Comparison of ENCODE assay signal across 12 mouse cellular contexts in the genomic region with DNA sequence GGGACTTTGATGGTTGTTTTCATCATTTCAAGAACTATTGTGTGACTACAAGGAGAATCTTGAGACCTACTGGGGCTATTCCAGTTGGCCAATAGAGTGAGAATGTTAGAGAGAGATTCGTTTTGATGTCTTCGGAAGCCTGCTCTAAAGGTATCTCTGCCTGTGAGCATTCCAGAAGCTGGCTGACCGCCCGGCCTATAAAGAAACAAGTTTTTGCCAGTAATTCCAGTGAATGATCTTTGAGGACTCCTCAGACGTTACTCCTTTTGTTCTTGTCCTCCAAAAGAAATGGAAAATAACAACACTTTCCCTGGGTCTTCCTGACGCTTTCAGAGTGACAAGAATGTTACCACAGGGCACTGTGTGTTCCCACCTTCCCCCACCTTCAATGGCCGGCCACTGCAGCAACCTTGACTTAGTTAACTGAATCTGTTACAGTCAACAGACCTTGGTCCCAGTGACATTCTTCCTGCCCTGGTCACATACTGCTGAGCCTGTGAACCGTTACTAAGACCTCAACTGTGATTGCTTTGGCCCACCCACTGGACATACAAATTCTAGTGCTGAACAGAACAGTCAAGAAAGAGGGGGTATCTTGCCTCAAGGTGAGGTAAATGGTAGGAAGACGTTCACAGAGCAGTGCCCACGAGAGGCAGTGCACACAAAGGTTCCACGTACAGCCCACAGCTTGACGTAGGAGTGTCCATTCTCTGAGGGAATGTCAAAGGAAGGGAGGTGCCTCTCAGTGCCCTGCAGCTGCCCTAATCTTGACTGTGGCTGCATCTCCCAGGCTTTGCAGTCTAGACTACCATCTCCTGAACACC. TPM values are rescaled to one million over a fixed set of nuclear protein-coding genes. Genes with fewer than 3 reads are reported as not detected.
A peak's percentile ranks its signal among the peaks of the same experiment; 100 is the strongest.
DNase-seq lines count a peak whose midpoint lies in the region; ATAC-seq lines count a peak whose summit lies in the region.
"Had no signal": no experiment of that assay in that cellular context is flagged by ENCODE, and none has a peak within 500 bp of the region (broad histone marks: within the 10 kb centered on the region; RNA-seq: fewer than 3 reads in every experiment).

No protein-coding gene starts in this region.

- H3K9ac ChIP-seq in midbrain, embryonic 15.5 days, result no peak overlapping the region
- no peak overlapping the region for H3K9ac ChIP-seq in midbrain, embryonic 14.5 days (replicated peaks; ENCODE audit: low read length)
- H3K9ac ChIP-seq in midbrain, embryonic 16.5 days (ENCODE audit: low read depth, low read length), result no peak overlapping the region
- H3K9ac ChIP-seq: liver, embryonic 13.5 days had no signal

- no peak overlapping the region for H3K4me3 ChIP-seq in heart, embryonic 10.5 days
- no peak overlapping the region for H3K4me3 ChIP-seq in midbrain, embryonic 15.5 days
- H3K4me3 ChIP-seq in midbrain, embryonic 14.5 days (replicated peaks; ENCODE audit: low read depth, low read length), result no peak overlapping the region
- H3K4me3 ChIP-seq in midbrain, embryonic 16.5 days (ENCODE audit: low read depth, low read length), result no peak overlapping the region
- H3K4me3 ChIP-seq: liver, embryonic 13.5 days had no signal

- no peaks in the 10 kb centered on the region for H3K27me3 ChIP-seq in heart, embryonic 10.5 days (ENCODE audit: insufficient read depth, poor library complexity, severe bottlenecking)
- no peaks in the 10 kb centered on the region for H3K27me3 ChIP-seq in midbrain, embryonic 15.5 days (replicated peaks)
- H3K27me3 ChIP-seq in midbrain, embryonic 14.5 days (ENCODE audit: control insufficient read depth, insufficient read depth, low read length), result no peaks in the 10 kb centered on the region
- no peaks in the 10 kb centered on the region for H3K27me3 ChIP-seq in midbrain, embryonic 16.5 days (ENCODE audit: control insufficient read depth, insufficient read depth, low read depth, low read length)
- H3K27me3 ChIP-seq: liver, embryonic 13.5 days; Patski had no signal

- no peak overlapping the region for H3K4me2 ChIP-seq in midbrain, embryonic 15.5 days
- H3K4me2 ChIP-seq in midbrain, embryonic 14.5 days (ENCODE audit: low read length), result no peak overlapping the region
- H3K4me2 ChIP-seq in midbrain, embryonic 16.5 days (ENCODE audit: low read length), result no peak overlapping the region
- H3K4me2 ChIP-seq: liver, embryonic 13.5 days had no signal

- H3K9me3 ChIP-seq in heart, embryonic 10.5 days, result no peaks in the 10 kb centered on the region
- H3K9me3 ChIP-seq in midbrain, embryonic 15.5 days, result no peaks in the 10 kb centered on the region
- H3K9me3 ChIP-seq in midbrain, embryonic 14.5 days (ENCODE audit: control insufficient read depth, low read length), result no peaks in the 10 kb centered on the region
- no peaks in the 10 kb centered on the region for H3K9me3 ChIP-seq in midbrain, embryonic 16.5 days (replicated peaks; ENCODE audit: control insufficient read depth, low read length, poor library complexity, severe bottlenecking)
- H3K9me3 ChIP-seq: liver, embryonic 13.5 days had no signal

- 0 out of 2 replicates have a peak overlapping the region, but pooled peaks have one; percentile 1 for H3K27ac ChIP-seq in heart, embryonic 10.5 days
- H3K27ac ChIP-seq in midbrain, embryonic 15.5 days, result 0 out of 2 replicates have a peak overlapping the region, but pooled peaks have one; percentile 4
- no peak overlapping the region for H3K27ac ChIP-seq in midbrain, embryonic 14.5 days (replicated peaks; ENCODE audit: low read depth, low read length)
- H3K27ac ChIP-seq in midbrain, embryonic 16.5 days (ENCODE audit: low read length), result peak overlapping the region; percentile 36
- H3K27ac ChIP-seq: liver, embryonic 13.5 days had no signal

- peaks cover 21% of the 10 kb centered on the region for H3K4me1 ChIP-seq in heart, embryonic 10.5 days
- H3K4me1 ChIP-seq in midbrain, embryonic 15.5 days, result no peaks in the 10 kb centered on the region
- H3K4me1 ChIP-seq in midbrain, embryonic 14.5 days (ENCODE audit: control insufficient read depth, insufficient read depth, low read length), result no peaks in the 10 kb centered on the region
- H3K4me1 ChIP-seq in midbrain, embryonic 16.5 days (ENCODE audit: control insufficient read depth, insufficient read depth, low read length), result no peaks in the 10 kb centered on the region

- 62% methylated on average over 12 of the region's 12 CpGs for WGBS in heart, embryonic 10.5 days
- whole genome bisulfite sequencing in midbrain, embryonic 15.5 days, result 71% methylated on average over 12 of the region's 12 CpGs
- WGBS in midbrain, embryonic 14.5 days, result 72% methylated on average over 12 of the region's 12 CpGs
- 75% methylated on average over 12 of the region's 12 CpGs for WGBS in midbrain, embryonic 16.5 days

- ATAC-seq in midbrain, embryonic 15.5 days (replicated peaks), result no peak
- ATAC-seq in midbrain, embryonic 14.5 days (ENCODE audit: low FRiP score, low TSS enrichment), result no peak
- no peak for ATAC-seq in midbrain, embryonic 16.5 days
- ATAC-seq: Patski had no signal

- H3K36me3 ChIP-seq in heart, embryonic 10.5 days, result no peaks in the 10 kb centered on the region
- no peaks in the 10 kb centered on the region for H3K36me3 ChIP-seq in midbrain, embryonic 15.5 days (replicated peaks)
- H3K36me3 ChIP-seq in midbrain, embryonic 14.5 days (ENCODE audit: control insufficient read depth, insufficient read depth, low read length), result no peaks in the 10 kb centered on the region
- H3K36me3 ChIP-seq in midbrain, embryonic 16.5 days (ENCODE audit: control insufficient read depth, insufficient read depth, low read length), result 0 out of 2 replicates have a peak, but pooled peaks cover 2% of the 10 kb centered on the region
- H3K36me3 ChIP-seq: liver, embryonic 13.5 days had no signal

- DNase-seq in heart, embryonic 10.5 days (ENCODE audit: low spot score), result peak; percentile 69
- DNase-seq in heart, adult 8-10 months (ENCODE audit: low spot score), result no peak
- DNase-seq in midbrain, embryonic 14.5 days, result no peak
- DNase-seq in kidney, adult 9 months, result peak; percentile 57
- DNase-seq in thymus, postnatal 10 days (ENCODE audit: low spot score in 2 of 2), result no peak
- DNase-seq in gastrocnemius, adult 18-20 months (ENCODE audit: low spot score), result no peak
- DNase-seq: adrenal gland, postnatal 36 days; cerebellum, adult 2 months; liver, embryonic 13.5 days had no signal

RNA-seq across cellular contexts. Expression of gene Ptprb, which starts 4.5 kb away (rescaled TPM):
- polyA plus RNA-seq in heart, embryonic 10.5 days (2016; fragmentation: Nextera tagmentation; extraction: Ambion mirVana), result 5.4 and 7.4 TPM in 2 replicates
- total RNA-seq in heart, adult 8-10 months (2022), result 10 to 100 TPM; 49.9 to 68.0 (median 60.9) TPM
- 3.6 and 3.9 TPM in 2 replicates for polyA plus RNA-seq in midbrain, embryonic 15.5 days (2015; fragmentation: Nextera tagmentation; extraction: Ambion mirVana)
- 2.1 and 3.7 TPM in 2 replicates for polyA plus RNA-seq in midbrain, embryonic 14.5 days (2014; fragmentation: Nextera tagmentation; extraction: Ambion mirVana)
- 3.4 and 3.5 TPM in 2 replicates for polyA plus RNA-seq in midbrain, embryonic 16.5 days (2015; fragmentation: Nextera tagmentation; extraction: Ambion mirVana)
- 10 to 100 TPM; 21.1 to 24.0 TPM for total RNA-seq in gastrocnemius, adult 18-20 months (2021)

Comparison
In these comparisons a context has a peak if more than half of its experiments do, and no peak if none do; other contexts are left out.
1. DNase-seq: peak in heart, embryonic 10.5 days (single experiment) and kidney, adult 9 months (single experiment); none in heart, adult 8-10 months (single experiment), midbrain, embryonic 14.5 days (single experiment), thymus, postnatal 10 days (0 of 2) and gastrocnemius, adult 18-20 months (single experiment).